Mouse (Mus musculus): Measurements from ENCODE around the gene Mast1.

GRCm38 (mm10) chr8:84913960-84914359, 23.2 kb downstream of the Mast1 start:
- TF ChIP-seq CTCF (IDR thresholded peaks at IDR 0.05; ENCODE audit: control insufficient read depth, insufficient read depth, insufficient read length), result no peak
- no peak for TF ChIP-seq USF1 (IDR thresholded peaks at IDR 0.05; ENCODE audit: low read depth)
- no peak for TF ChIP-seq CEBPB (IDR thresholded peaks at IDR 0.05; ENCODE audit: low read depth)
- no peak for TF ChIP-seq FOSL1 (IDR thresholded peaks at IDR 0.05; ENCODE audit: insufficient read depth, low read length, poor library complexity, severe bottlenecking)
- no peak for TF ChIP-seq MAX (IDR thresholded peaks at IDR 0.05)
- no peak for TF ChIP-seq MYOG (IDR thresholded peaks at IDR 0.05; ENCODE audit: control insufficient read depth, extremely low read depth, insufficient read length)
- TF ChIP-seq MYOD1 (IDR thresholded peaks at IDR 0.05; ENCODE audit: control insufficient read depth, insufficient read length, low read depth), result no peak

All from C2C12 (cell line).